Mouse (Mus musculus) embryo, embryonic 10.5 days (tissue): ENCODE measurements around the gene Cmtr2.

Experiments used
- DNase-seq: peaks from one replicate; pipeline ENCODE4 v3.0.0-alpha.2; 2015; ENCODE audit warnings: low spot score

The Cmtr2 gene

DNA sequence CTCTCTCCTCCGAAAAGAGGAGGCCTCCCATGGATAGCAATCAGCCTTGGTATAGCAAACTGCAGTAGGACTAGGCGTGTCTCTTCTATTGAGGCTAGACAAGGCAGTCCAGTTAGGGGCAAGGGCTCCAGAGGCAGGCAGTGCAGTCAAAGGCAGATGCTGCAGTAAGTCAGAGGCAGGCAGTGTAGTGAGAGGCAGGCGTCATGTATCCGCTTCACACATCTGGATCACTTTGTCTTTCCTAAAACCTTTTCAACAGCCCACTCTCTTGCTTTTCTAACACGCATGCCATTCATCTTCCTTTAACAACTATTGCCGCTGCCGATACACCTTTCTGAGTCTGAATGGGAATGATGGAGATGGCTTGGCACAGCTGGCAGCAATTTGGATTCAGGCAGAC is at the start of gene Cmtr2:
Gene Cmtr2, plus strand, starts transcription at position 301 of the 400 bp plus-strand sequence.
- no peak for DNase-seq

DNA sequence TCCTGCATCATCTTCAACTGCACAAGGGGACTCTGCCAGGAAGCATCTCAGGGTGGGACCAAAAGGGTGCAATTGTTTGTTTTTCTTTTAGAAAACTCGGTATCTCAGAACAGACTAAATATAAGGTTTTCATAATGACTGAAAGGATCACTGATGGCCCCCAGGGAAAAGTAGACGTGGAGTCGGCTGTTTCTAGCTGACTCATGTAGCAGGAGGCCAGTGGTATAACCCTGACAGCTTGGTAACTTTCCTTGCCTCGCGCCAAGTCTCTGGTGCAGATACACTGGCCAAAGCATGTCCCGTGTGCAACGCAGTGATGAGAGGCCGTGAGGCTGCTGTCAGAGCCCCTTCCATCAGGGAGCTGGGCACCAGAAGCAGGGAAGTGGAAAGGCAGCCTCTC is 49.2 kb upstream of the Cmtr2 start:
- no peak for DNase-seq

DNA sequence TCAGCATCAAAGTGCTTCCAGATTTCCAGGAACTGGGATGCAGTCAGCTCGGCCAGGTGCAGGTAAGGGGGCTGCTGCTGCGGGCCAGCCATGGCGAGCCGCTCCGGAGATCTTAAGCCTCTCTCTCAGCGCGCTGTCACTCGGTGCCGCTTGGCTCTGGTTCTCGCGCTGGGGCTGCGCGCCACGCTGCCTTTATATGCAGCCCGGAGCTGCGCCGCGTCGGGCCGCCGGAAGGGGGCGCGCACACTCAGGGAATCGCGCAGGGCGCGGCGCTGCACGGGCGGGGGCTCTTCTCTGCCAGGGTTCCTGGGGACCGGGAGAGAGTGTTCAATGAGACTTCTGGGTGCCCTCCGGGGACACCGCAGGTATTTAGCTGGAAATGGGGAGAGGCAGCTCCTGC is 47.4 kb upstream of the Cmtr2 start, which contains the start of gene Calb2:
Gene Calb2, minus strand, starts transcription at position 165 of the 400 bp plus-strand sequence.
- DNase-seq = peak; percentile 85

DNA sequence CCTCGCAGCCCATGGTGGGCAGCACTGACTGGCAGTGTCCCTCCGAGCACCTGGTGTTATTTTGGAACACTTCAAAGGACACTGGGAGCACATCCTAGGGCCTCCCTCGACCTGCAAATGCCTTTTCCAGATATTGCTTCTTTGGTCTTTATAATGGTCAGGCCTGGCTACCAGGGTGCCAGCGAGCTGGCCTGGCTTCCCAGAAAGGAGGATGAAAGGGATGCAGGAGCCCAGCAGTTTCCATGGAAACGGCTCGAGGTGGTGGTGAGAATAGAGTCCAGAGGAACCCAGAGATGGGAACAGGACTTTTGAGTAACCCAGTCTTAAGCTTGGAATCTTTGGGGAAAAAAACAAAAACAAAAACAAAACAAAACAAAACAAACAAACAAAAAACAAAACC is 43.3 kb upstream of the Cmtr2 start:
- DNase-seq = no peak

DNA sequence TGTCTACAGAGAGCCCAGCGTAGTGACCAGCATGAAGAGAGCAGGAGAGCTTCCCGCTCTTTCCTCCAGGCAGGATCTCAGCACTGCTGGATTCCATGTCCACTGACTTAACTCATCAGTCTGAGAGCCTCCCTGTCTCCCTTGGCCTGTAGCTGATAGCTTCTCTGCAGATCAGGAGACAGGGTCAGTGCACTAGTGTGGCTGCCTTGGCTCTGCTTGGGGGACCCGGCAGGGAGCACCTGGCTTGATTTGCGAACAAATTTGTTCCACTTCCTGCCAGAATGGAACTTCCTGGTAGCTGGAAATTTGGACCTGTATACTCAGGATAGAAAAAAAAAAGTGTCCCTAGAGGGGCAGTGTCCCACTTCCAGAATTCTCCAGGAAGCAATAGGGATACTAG is 40.6 kb upstream of the Cmtr2 start:
- no peak for DNase-seq

DNA sequence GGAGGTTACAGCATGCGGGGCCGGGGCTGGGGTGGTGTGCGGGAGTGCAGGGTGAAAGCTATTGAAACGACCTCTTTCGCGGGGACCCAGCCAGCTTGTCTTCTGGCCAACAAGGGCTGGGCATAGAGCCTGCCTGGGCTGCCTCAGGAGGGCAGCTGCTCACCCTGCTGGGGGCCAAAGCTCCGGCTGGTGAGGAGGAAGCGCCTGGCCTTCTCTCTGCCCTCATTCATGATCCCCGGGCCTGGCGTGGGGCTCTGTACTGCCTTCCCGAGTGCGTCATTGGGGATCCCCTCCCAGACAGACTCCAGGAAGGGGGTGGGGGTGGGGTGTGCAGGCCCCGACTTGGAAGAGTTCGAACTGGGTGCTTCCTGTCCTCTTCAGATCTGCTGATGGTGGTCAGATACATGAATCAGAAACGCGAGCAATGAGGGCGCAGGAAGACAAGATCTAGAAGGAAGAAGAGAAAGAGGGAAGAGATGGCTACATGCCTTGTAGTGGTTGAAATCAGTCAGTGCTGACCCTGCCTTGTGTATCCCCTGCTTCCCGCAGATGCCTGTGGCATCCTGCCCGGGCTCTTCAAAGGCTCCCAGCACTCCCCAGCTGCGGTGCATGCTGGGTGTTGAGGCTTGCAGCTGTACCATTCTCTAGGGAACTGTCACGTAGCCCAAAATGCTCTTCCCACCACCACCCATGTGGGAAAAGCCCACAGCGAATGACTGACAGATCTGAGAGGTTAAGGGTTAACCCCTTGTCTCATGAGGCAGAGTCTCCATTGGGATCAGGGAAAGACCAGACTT is 37.9 kb upstream of the Cmtr2 start:
- no peak for DNase-seq

DNA sequence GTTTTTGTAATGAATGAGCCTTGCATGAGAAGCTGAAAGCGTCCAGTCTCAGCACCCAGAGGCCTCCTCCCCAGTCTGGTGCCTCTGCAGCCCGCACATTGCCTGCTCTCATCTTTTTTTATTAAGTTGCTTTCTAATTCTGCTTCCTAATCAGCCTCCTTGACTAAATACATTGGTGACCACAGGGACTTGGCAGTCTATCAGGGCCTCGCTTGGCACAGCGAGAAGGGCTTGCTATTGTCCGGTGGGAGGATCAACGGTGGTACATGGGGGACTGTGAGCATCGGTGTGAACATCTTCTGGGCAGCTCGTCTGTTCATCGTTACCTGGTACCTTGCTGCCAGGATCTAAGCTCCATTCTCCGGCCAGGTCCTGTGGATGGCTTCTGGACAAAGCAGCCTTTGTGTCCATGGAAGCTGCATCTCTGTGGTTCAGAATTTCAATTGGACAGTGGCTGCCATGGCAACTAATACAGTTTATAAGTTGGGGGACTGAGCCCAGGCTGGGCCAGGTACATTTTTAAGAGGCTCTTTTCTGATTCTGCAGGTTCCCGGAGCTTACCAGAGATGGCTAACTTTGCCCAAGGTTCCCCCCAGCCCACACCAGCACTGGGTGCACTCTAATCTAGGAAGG is 32.6 kb upstream of the Cmtr2 start:
- DNase-seq = no peak

DNA sequence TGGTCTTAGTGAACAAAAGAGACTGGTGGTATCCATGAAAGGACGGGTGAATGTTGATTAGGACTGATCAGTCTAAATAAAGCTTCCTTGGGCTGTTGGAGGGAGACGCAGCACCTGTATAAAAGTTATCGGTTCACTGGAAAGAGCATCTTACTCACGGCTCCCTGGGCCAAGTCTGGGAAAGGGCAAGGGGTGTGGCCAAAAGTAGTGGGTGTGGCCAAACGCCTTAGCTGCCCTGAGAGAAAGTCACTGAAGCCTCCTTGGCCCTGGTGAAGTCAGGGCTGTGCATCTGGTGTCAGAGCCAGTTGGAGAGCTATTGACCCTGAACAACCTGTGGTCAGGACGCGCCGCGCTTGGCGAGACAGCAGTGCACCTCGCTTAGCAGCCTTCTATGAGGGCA is 31.7 kb upstream of the Cmtr2 start:
- peak; percentile 46 for DNase-seq

DNA sequence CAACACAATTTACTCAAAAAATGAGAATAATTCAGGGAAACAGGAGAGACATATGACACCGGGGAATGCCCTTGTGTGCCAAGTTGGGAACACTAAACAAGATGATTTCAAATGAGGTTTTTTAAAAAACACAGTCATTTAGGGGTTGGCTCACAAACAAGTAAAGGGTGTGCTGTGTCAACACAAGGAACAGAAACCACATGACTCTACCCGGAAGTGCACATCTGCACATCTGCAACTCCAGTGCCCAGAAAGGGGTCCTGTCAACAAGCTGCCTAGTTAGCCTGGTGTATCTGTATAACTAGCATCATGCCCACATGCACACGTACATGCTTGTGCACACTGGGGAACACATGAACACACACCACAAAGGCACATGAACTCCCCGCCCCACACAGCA is 29.9 kb upstream of the Cmtr2 start:
- DNase-seq = no peak

DNA sequence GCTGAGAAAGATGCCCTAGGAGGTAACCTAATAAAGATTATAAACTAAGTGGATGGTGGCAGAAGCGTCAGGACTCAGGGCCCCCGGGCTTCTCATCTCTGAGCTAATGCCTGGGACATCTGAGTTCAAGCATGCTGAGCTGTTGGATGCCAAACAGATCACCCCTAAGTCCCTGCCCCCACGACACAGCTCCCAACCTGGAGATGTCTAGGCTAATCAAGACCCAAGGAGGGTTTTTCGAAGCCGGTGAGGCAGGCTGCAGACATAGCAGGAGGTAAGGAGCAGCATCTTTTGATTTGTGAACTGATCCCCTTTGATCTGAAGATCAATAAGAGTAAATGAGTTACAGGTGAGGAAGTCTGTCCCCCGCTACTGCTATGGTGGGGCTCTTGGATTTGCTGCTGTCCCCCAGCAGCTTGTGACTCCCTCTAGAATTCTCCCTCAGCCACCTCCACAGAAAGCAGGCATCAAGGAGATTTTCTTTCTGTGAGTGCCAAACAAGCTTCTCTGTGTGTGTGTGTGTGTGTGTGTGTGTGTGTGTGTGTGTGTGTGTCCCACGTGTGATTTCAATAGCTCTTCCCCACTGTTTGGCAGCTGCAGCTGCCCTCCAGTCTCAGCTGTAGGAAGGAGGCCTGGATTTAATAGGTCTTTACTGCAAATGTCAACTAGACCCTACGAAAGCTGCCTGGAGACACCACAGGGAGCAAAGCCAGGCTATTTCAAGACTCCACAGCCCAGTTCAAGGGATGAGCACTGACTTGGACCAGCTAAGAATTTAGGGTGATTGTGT is 26.3 kb upstream of the Cmtr2 start:
- DNase-seq = no peak

DNA sequence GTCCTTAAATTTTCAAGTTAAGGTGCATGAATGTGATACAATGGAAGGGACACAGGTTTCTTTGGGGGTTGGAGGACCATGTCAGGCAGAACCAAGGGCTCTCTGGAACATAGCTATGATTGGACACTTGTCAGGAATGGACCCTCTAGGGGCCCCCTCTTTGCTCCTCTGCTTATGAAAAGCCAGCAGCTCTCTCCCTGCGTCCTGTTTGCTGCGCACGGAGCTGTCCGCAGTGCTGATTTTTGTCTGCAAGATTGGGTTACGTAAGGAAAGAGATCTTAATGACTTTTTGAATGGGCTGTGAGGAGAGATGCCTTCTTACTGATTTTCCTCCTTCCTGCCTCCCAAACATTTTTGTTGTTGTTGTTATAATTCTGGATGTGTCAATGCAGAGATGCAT is 18.8 kb upstream of the Cmtr2 start:
- peak; percentile 85 for DNase-seq

DNA sequence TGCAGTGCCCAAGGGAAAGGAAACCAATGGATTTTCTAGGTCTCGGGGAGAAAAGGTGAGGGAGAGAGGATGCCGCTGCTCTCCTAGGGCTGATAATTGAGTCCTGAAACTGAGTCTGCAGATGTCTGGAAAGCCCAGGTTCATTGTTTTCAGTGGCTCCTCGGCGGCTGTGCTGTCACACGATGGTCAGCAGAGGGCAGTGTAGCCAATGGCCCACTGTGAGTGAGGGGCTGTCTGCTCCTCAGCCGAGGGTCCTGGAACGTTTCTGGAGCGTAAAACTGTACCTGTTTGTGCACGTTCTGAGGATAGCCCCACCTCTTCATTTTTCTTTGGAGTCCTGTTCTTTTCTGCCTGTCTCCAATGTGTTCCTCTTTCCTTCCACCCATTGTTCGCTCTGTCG is 13.7 kb upstream of the Cmtr2 start:
- DNase-seq = peak; percentile 70

DNA sequence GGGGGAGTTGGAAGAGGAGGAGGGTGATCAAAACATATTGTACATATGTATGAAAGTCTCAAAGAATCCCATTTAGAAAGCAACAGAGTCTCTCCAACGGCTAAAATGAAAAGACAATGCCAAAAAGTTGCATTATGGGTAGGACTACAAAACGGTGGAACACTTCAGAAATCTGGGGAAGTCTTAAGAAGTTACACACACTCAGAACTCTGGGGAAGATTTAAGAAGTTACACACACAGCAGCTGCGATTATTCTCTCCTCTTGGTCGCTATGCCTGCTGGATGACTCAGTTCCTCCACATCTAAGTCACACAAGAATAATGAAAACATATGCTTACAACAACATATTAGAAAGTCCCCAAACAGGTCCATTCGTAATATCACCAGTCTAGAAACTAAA is 788 bp downstream of the Cmtr2 start:
- DNase-seq = no peak

DNA sequence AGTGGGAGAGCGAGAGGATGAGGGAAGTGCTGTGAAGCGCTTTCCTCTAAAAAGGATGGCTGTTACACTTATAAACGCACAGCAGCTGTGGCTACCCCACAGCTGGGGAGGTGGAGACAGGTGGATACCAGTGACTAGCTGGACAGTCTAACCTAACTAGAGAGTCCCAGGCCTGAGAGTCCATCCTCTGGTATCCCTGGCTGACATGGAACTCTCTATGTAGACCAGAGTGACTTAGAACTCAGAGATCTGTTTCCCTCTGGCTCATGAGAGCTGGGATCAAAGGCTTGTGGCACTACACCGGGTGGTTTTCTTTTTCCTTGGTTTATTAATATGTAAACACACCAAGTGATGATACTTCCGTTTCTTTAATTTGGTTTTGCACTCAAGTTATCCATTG is 1.7 kb downstream of the Cmtr2 start:
- no peak for DNase-seq

DNA sequence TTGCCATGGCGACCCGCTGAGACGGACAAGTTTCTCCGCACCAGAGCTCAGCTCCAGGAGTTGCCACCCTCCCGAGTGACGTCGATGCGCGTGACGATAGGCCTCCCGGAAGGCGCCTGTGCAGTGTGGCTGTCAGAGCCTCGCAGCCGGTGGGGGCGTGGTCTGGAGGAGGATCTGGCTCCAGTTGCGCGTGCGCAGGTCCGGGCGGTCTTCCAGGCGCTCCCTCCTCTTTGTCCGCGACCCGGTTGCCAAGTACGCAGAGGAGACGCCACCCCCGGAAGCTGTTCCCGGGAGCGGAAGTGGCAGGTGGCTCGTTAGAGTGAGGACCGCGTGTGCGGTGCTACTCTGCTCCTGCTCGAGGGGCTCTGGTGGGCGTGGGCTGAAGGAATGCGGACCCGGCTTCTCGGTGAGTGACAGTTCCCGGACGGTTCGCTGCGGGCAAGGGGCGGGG is 2.2 kb downstream of the Cmtr2 start:
- peak; percentile 99 for DNase-seq

DNA sequence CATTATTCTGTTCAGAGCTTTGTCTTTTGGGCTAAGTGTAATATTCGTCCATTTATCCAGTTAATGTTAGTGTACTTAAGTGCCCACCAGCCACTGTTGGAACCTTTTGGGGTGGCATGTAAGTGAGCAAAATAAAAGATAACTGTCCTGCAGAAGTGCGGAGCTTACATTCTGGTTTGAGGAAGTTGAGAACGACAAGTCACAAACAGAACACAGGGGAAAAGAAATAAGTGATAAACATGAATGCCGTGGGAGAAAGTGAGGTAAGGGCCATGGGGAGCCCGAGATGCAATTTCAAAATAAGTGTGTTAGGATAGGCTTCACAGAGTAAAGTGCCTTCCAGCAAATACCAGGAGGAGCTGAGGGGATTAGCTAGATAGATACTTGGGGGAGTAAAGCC is 3.0 kb downstream of the Cmtr2 start:
- DNase-seq = no peak

DNA sequence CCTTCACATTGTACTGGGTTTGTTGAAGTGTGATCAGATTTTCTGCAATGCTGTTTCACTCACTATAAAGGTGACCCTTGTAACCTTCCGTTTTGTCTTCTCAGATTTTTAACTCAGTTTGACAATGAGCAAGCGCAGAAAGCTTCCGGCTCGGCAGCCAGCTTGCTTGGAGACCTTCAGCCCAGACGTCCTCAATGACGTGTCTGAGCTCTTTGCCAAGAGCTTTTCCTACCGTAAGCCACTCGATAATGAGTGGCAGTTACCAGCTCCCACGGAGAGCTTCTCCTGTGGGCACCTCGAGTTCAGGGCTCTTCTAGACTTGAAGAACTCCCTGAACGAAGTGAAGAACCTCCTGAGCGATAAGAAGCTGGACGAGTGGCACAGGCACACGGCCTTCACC is 5.5 kb downstream of the Cmtr2 start:
- no peak for DNase-seq

DNA sequence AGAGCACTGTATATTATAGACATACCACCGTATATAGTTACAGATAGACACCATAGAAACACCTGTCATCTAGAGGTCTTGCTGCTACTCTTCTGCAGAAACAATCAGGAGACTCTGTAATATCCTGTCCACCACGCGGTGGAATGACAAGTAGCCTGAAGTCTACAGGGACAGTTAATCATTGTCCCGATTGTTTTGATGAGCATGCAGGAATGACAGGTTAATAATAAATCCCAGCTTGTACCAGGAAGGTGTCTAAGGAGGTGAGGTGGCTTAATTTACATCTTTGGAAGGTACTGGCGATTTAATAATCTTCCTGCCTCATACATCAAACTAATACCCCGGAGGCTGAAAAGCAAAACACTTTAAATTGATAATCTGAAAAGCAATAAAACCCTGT is 15.3 kb downstream of the Cmtr2 start:
- DNase-seq = no peak

DNA sequence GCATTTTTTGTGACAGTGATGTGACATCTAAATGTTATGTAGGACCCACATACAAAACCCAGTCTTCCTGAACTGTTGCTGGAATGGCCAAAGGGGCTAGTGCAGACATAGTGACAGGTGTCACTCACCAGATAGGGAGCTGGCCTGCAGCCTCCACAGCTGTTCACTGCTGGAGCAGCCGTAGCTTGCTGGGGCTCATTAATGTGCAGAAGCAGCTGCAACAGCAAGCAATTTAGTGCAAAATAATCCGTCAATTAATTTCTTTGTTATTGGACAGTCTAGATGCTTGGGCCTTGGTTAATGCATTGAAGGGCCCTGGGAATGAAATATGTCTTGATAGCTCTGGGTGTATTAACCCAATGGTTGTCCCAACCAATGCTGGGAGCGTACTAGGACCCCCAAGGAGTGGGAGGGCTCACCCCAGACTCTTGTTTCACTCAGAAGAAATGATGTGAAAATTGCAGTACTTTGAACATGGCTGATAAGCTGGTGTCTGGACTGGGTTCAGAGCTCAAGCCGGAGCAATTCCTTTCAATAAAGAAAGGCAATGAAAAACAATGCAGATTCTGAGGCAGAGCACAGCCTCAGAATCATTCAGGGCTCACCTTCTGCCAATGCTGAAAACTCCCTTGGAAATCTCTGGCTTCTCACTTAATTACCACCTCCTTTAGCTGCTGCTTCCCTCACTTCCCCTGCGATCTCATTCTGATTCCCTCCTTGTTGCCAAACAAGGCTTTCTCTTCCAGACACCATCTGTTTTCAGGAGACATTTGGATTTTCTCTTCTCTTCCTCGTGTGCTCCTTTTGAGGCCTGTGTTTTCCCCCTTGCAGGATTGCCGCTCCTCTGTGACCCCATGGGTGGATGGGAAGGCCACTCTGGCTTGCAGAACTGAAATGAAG is 27.1 kb downstream of the Cmtr2 start:
- DNase-seq = no peak

DNA sequence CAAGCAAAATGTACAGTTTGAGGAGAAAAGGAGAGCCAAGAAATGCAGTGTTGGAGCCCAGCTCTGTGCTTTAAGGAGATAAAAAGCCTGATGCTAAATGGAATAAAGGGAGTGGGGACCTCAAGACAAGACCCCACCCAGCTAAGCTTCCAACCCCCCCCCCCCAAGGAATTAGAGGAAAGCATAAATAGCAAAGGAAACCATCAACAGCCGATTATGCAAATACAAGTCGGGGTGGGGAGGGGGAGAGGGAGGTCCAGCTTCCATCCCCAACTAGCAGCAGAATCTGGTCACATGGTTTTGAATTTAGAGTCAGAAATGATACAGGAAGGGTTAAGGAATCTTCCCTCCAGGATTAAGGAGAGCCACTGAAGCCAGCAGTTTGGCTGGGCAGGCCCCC is 29.1 kb downstream of the Cmtr2 start:
- DNase-seq = no peak

DNA sequence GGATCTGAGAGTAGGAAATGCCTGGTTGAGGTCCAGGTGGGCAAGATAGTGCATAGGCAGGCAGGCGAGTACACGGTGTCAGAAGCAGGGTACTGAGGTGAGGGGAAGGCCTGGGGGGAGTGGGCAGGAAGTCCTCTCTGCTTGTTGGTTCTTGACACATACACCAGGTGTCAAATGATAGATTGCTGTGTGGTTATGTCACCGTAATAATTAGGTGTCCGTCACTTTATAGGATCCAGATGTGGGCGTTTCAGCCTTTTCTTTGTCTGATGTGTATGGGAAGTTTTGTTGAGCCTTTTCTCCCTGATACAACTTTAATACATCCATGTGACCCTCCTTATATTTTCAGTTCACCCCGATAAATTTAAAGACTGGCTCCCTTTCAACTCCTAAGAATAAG is 31.8 kb downstream of the Cmtr2 start:
- DNase-seq = peak; percentile 48

DNA sequence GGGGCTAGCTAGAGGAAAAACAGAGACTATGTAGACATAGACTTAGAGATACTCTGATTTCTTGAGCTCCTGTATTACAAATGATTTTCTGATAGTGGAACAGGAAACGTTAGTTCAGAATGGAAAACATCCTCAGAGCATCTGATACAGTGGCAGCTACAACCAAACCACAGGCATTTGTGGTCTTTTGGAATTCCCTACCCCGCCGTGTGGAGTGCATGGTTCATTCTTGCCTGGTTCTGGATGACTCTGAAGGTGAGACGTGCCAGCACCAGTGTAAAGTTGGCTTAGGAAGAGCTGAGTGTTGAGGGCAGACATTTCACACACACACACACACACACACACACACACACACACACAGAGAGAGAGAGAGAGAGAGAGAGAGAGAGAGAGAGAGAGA is 38.5 kb downstream of the Cmtr2 start:
- DNase-seq = no peak
